Mouse (Mus musculus) kidney, postnatal 14 days (tissue): ENCODE measurements around the gene Rasa3.

Experiments
- DNase-seq: peaks from one replicate; pipeline ENCODE4 v3.0.0; 2022; ENCODE audit warnings: mixed read lengths

Gene Rasa3

GRCm38 (mm10) chr8:13611702-13612101, 65.7 kb downstream of the Rasa3 start:
- DNase-seq = no peak

DNA sequence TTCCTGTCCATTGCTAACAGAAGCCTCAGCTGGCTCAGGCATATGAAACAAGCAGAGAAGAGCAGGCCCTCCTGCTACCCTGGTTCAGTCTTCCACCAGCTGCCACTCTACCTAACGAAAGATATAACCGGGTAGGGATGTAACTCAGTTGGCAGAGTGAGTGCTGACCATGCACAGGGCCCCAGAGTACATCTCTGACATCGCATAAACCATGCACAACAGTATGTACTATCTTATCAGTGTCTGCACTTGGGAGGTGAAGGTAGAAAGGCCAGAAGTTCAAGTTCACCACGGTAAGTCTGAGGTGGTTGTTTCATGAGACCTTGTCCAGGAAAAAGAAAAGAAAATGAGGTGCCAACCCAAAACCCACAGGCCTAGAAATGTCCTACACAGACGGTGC, 67.4 kb downstream of the Rasa3 start:
- DNase-seq = no peak

DNA sequence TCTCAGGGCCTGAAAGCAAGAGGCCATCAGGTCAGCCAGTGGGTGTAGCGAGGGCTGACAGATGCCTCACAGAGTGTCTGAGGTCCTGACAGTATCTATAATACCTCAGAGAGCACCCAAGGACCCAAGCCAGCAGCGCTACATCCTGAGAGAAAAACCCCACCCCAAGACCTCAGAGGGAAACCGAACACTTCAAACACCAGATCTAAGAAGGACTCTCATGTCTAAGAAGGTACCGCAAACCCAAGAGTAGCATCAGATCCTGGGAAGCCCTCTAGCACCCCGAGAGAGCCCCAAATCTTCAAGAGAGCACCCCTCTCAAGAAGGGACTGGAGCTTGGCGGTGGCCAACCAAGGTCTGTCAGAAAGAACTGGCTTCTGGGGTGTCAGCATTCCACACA, 68.5 kb downstream of the Rasa3 start:
- no peak for DNase-seq

DNA sequence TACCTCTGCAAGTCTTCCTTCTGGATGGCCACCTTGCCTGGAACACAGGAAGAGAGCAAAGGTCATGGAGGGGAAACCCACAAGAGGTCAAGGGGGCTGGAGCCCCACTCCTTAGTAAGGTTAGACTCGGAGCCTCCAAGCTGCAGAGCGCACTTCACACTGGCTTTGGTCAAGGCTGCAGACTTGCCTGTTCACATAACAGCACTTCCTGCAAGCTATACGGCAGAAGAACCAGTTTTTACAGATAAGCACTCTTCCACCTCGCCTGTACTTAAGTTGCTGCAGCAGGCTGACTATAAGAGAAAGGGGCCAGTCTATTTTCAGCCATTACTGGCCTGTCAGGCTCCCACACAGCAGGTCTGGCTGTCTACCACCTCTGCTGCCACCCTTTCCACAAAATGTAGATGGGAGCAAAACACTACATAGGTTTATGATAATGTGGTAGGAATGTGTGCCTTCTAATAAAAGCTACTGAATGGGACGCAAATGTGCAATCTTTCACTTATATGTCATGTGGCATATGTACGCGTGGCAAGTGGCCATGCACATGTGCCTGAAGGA, 71.4 kb downstream of the Rasa3 start:
- DNase-seq = no peak

DNA sequence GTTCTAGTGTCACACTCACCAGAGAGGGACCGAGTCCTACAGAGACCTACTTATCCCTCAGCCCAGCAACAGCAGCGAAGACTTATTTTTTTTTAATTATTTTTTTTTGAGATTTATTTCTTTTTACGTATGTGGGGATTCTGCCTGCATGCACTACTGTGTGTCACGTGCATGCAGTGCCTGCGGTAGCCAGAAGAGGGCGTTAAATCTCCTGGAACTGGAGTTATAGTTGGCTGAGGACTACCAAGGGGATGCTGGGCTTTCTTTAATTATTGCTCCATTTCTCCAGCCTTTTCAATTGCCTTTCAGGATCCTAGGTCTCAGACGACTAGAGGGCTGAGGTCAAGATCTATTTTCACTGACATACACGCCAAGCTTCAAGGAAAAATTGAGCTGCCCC, 74.8 kb downstream of the Rasa3 start:
- no peak for DNase-seq

DNA sequence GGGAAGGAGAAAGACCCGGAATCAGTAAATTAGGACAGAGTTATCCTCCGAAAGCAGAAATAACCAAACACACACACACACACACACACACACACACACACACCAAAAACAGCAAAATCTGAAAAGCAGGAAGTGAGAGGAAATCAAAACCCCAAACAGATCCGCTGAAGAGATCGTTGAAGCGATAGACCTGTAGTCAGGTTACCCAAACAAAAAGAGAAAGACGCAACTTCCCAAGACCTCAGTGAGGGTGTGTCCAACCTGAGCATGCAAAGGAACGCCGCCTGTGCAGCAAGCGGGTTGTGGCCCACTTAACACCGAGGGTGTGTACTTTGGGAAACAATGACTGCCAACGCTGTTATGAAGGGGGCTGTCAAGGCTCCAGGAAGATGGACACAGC, 76.2 kb downstream of the Rasa3 start:
- no peak for DNase-seq

DNA sequence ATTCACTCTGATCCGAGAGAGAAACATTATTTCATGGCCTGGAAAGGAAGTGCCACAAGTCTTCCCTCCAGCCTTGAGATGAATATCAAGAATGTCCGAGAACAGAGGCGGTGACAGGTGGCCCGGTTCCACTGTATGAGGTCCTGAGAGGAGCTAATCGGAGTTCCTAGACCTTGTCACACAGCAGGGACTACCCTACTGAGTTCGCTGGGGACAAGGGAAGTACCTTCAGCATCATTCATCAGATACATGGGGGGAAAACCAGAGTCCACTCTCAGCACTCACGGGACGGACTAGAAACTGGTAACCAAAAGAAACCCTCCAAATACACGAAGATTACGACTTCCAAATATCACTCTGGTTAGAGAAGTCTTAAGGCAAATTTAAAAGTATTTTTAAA, 76.7 kb downstream of the Rasa3 start:
- DNase-seq = no peak

DNA sequence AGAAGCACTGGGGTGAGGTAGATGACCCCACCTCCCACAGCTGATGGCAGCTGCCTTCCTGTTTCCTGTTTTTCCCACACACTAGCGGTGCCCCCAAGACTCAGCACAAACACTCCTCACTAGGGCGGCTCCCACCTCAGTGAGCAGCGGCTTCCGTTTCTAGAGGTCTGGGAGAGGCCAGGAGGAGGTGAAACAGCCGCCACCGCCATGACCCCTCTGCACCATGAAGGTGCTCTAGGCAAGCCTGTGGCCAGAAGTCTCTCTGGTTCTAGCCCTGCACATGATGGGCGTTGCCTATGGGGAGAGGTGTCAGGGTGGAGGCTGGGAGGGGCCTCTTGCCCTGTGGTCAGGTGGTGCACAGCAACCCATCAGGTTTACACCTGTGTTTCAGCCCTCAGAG, 77.2 kb downstream of the Rasa3 start:
- peak; percentile 60 for DNase-seq

- no peak for DNase-seq
These were observed 79.6 kb downstream of the Rasa3 start for GRCm38 (mm10) chr8:13597777-13598176.

DNA sequence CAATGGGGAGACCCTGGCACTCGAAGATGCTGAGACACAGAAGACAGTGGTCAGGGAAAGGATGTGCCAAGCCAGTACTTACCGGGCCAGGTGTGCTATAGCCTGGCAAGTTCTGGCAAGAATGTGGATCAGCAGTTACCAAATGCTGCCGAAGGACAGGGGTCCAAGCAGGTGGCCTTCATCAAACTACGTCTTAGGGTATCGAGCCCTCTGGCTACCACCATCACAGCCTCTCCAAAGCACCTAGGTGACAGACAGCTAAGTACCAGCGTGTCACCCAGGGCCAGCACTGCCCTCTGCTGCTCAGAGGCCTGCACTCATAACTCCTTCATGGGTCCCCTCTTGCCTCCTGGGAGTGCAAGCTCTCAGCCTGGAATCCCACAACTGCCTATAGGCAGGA, 81.5 kb downstream of the Rasa3 start:
- DNase-seq = no peak

- DNase-seq = no peak
These were observed 82.5 kb downstream of the Rasa3 start for GRCm38 (mm10) chr8:13594884-13595323.

DNA sequence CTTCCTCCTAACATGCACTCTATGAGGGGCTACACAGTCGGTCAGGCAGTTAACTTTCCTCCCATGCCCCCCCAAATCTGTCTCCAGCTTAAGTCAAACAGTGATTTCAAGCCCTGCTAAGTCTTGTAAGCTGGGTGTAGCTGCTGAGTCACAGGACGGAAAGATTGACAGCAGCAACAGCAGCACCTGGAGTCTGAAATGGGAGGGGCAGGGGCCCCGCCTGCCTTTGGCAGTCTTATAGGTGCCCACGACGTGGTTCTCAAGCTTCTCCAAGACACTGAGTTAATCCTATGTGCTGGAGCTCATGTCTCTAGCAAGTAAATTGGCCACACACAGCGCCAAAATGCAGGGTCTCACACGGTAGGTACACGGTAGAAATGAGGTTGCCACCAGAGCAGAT, 84.1 kb downstream of the Rasa3 start:
- DNase-seq = no peak

- no peak for DNase-seq
These were observed 86.2 kb downstream of the Rasa3 start for GRCm38 (mm10) chr8:13591246-13591645.

GRCm38 (mm10) chr8:13589071-13589470, 88.3 kb downstream of the Rasa3 start:
- DNase-seq = no peak

GRCm38 (mm10) chr8:13584652-13585051, 92.8 kb downstream of the Rasa3 start:
- DNase-seq = no peak

- DNase-seq = peak; percentile 18
These were observed 99.5 kb downstream of the Rasa3 start for GRCm38 (mm10) chr8:13577869-13578268.

DNA sequence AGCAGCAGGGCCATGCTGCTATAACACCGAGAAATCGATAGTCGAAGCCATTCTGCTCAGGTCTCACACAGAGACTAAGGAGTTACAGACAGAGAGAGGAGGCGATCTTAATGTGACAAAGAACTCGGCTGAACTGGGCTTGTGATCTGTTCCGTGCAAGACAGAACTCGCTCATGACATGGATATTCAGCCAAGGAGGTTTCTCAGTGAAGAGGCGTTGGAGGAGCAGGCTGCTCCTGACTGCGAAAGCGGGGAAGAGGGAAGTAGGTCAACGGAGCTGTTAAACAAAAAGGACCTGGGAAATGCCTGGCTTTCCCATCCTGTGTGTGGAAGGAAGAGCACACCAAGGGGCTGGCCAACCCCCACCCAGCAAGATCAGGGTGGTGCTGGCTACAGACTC, 105.4 kb downstream of the Rasa3 start:
- DNase-seq = no peak

DNA sequence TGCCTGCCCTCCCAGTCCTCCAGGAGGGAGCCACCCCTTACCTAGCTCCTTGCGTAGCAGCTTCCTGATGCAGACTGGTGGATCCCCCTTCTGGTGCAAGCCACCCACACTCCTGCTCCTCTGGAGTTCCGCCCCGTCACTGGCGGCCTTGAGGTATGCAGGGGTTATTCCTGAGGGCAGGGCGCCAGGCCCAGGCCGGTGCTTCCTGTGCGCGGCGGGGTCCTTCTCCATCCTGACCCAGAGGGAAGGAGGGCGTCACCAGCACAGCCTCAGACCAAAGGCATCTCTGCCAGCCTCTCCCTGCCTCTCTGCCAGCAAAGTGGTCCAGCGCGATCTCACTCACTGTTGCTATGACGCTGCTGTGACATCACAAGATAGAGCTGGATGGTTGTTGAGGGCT, 115.3 kb downstream of the Rasa3 start, which contains the start of gene 1700029H14Rik:
Gene 1700029H14Rik, minus strand, starts transcription at position 344 of the 400 bp plus-strand sequence.
- peak; percentile 73 for DNase-seq

DNA sequence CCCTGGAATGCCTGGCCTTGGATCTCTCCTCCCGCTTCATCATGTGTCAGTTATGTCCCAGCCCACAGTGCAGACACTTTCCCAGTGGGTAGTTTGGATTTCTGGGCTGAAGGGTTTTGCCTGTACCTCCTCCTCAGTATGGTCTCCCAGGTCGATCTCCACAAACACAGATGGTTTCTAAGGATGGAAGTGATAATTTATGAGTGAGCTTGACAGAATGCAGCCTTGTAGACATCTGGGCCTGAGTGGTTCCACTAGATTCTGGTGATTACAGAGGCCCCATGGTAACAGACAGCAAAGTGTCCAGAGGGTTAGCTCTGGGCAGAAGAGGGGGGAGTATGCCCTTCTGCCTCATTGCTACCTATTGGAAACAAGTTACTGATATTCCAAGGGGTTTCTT, 119.9 kb downstream of the Rasa3 start:
- DNase-seq = no peak

- DNase-seq = no peak
These were observed 125.9 kb downstream of the Rasa3 start for GRCm38 (mm10) chr8:13551574-13551830.

GRCm38 (mm10) chr8:13550718-13551573, 126.5 kb downstream of the Rasa3 start:
- DNase-seq = peak; percentile 94

- peak; percentile 51 for DNase-seq
These were observed 128.6 kb downstream of the Rasa3 start for GRCm38 (mm10) chr8:13548831-13549230.

- peak; percentile 71 for DNase-seq
These were observed 129.2 kb downstream of the Rasa3 start for GRCm38 (mm10) chr8:13548235-13548634.

GRCm38 (mm10) chr8:13546421-13546820, 131.0 kb downstream of the Rasa3 start:
- DNase-seq = no peak

GRCm38 (mm10) chr8:13541526-13541925, 135.9 kb downstream of the Rasa3 start:
- no peak for DNase-seq
